Mouse (Mus musculus): ENCODE results near the gene Cd40lg. TPM values are rescaled to one million over a fixed set of nuclear protein-coding genes. Genes with fewer than 3 reads are reported as not detected.

The Cd40lg gene
- not detected in 2 replicates for polyA plus RNA-seq (2015; fragmentation: Nextera tagmentation; extraction: Ambion mirVana)

- Histone ChIP-seq H3K4me3 (ENCODE audit: low read depth, low read length) (no peak within 1 kb of the TSS), H3K4me2 (ENCODE audit: low read depth, low read length) (no peak within 1 kb of the TSS), H3K27ac (ENCODE audit: low read length) (no peak within 1 kb of the TSS), H3K4me1 (ENCODE audit: control insufficient read depth, low read depth, low read length) (no peaks in the 10 kb centered on the region), H3K9ac (ENCODE audit: low read depth, low read length) (no peak within 1 kb of the TSS), H3K27me3 (ENCODE audit: control insufficient read depth, insufficient read depth, low read depth, low read length) (no peaks in the 10 kb centered on the region), H3K36me3 (ENCODE audit: control insufficient read depth, insufficient read depth) (no peaks in the 10 kb centered on the region), H3K9me3 (replicated peaks; ENCODE audit: control insufficient read depth, low read length) (no peaks in the 10 kb centered on the region)
- no peak for ATAC-seq (ENCODE audit: low read depth)
- 70% methylated on average over 9 of the region's 9 CpGs for WGBS (ENCODE audit: insufficient replicate concordance)
These were observed at the start of gene Cd40lg for GRCm38 (mm10) chrX:57211876-57212275. Cd40lg (plus strand) TSS chrX:57212143.

- H3K4me2 ChIP-seq (ENCODE audit: low read depth, low read length), result no peak overlapping the region
- no peaks in the 10 kb centered on the region for H3K27me3 ChIP-seq (ENCODE audit: control insufficient read depth, insufficient read depth, low read depth, low read length)
- H3K9ac ChIP-seq (ENCODE audit: low read depth, low read length), result no peak overlapping the region
- ATAC-seq (ENCODE audit: low read depth), result no peak
- no peaks in the 10 kb centered on the region for H3K36me3 ChIP-seq (ENCODE audit: control insufficient read depth, insufficient read depth)
- H3K4me3 ChIP-seq (ENCODE audit: low read depth, low read length), result no peak overlapping the region
- WGBS (ENCODE audit: insufficient replicate concordance), result 56% methylated on average over 1 of the region's 1 CpGs
- H3K9me3 ChIP-seq (replicated peaks; ENCODE audit: control insufficient read depth, low read length), result no peaks in the 10 kb centered on the region
- no peak overlapping the region for H3K27ac ChIP-seq (ENCODE audit: low read length)
- no peaks in the 10 kb centered on the region for H3K4me1 ChIP-seq (ENCODE audit: control insufficient read depth, low read depth, low read length)
These were observed 45.4 kb upstream of the Cd40lg start for GRCm38 (mm10) chrX:57166549-57166948.

- Histone ChIP-seq H3K36me3 (ENCODE audit: control insufficient read depth, insufficient read depth) (no peaks in the 10 kb centered on the region), H3K4me2 (ENCODE audit: low read depth, low read length) (no peak overlapping the region), H3K27me3 (ENCODE audit: control insufficient read depth, insufficient read depth, low read depth, low read length) (no peaks in the 10 kb centered on the region), H3K4me3 (ENCODE audit: low read depth, low read length) (no peak overlapping the region), H3K9ac (ENCODE audit: low read depth, low read length) (no peak overlapping the region), H3K4me1 (ENCODE audit: control insufficient read depth, low read depth, low read length) (no peaks in the 10 kb centered on the region), H3K27ac (ENCODE audit: low read length) (no peak overlapping the region), H3K9me3 (replicated peaks; ENCODE audit: control insufficient read depth, low read length) (no peaks in the 10 kb centered on the region)
- no peak for ATAC-seq (ENCODE audit: low read depth)
These were observed 40.7 kb upstream of the Cd40lg start for GRCm38 (mm10) chrX:57171269-57171668.

GRCm38 (mm10) chrX:57177225-57177779, 34.6 kb upstream of the Cd40lg start:
- ATAC-seq (ENCODE audit: low read depth), result no peak
- Histone ChIP-seq H3K27me3 (ENCODE audit: control insufficient read depth, insufficient read depth, low read depth, low read length) (no peaks in the 10 kb centered on the region), H3K4me1 (ENCODE audit: control insufficient read depth, low read depth, low read length) (no peaks in the 10 kb centered on the region), H3K4me3 (ENCODE audit: low read depth, low read length) (no peak overlapping the region), H3K4me2 (ENCODE audit: low read depth, low read length) (no peak overlapping the region), H3K36me3 (ENCODE audit: control insufficient read depth, insufficient read depth) (no peaks in the 10 kb centered on the region), H3K9ac (ENCODE audit: low read depth, low read length) (no peak overlapping the region), H3K27ac (ENCODE audit: low read length) (no peak overlapping the region), H3K9me3 (replicated peaks; ENCODE audit: control insufficient read depth, low read length) (no peaks in the 10 kb centered on the region)
- WGBS (ENCODE audit: insufficient replicate concordance), result 74% methylated on average over 13 of the region's 13 CpGs

GRCm38 (mm10) chrX:57182470-57182869, 29.5 kb upstream of the Cd40lg start:
- WGBS (ENCODE audit: insufficient replicate concordance), result 49% methylated on average over 2 of the region's 2 CpGs
- H3K9ac ChIP-seq (ENCODE audit: low read depth, low read length), result no peak overlapping the region
- no peak overlapping the region for H3K4me3 ChIP-seq (ENCODE audit: low read depth, low read length)
- no peaks in the 10 kb centered on the region for H3K27me3 ChIP-seq (ENCODE audit: control insufficient read depth, insufficient read depth, low read depth, low read length)
- H3K4me2 ChIP-seq (ENCODE audit: low read depth, low read length), result no peak overlapping the region
- H3K27ac ChIP-seq (ENCODE audit: low read length), result no peak overlapping the region
- H3K9me3 ChIP-seq (replicated peaks; ENCODE audit: control insufficient read depth, low read length), result no peaks in the 10 kb centered on the region
- H3K36me3 ChIP-seq (ENCODE audit: control insufficient read depth, insufficient read depth), result no peaks in the 10 kb centered on the region
- H3K4me1 ChIP-seq (ENCODE audit: control insufficient read depth, low read depth, low read length), result no peaks in the 10 kb centered on the region
- ATAC-seq (ENCODE audit: low read depth), result no peak

- Histone ChIP-seq H3K4me1 (ENCODE audit: control insufficient read depth, low read depth, low read length) (no peaks in the 10 kb centered on the region), H3K9ac (ENCODE audit: low read depth, low read length) (no peak overlapping the region), H3K36me3 (ENCODE audit: control insufficient read depth, insufficient read depth) (no peaks in the 10 kb centered on the region), H3K27ac (ENCODE audit: low read length) (no peak overlapping the region), H3K4me2 (ENCODE audit: low read depth, low read length) (no peak overlapping the region), H3K9me3 (replicated peaks; ENCODE audit: control insufficient read depth, low read length) (no peaks in the 10 kb centered on the region), H3K4me3 (ENCODE audit: low read depth, low read length) (no peak overlapping the region), H3K27me3 (ENCODE audit: control insufficient read depth, insufficient read depth, low read depth, low read length) (no peaks in the 10 kb centered on the region)
- 68% methylated on average over 3 of the region's 3 CpGs for WGBS (ENCODE audit: insufficient replicate concordance)
- no peak for ATAC-seq (ENCODE audit: low read depth)
These were observed 28.6 kb upstream of the Cd40lg start for GRCm38 (mm10) chrX:57183359-57183758.

GRCm38 (mm10) chrX:57187301-57187700, 24.6 kb upstream of the Cd40lg start:
- Histone ChIP-seq H3K4me2 (ENCODE audit: low read depth, low read length) (no peak overlapping the region), H3K27me3 (ENCODE audit: control insufficient read depth, insufficient read depth, low read depth, low read length) (no peaks in the 10 kb centered on the region)

GRCm38 (mm10) chrX:57189335-57189734, 22.6 kb upstream of the Cd40lg start:
- Histone ChIP-seq H3K27me3 (ENCODE audit: control insufficient read depth, insufficient read depth, low read depth, low read length) (no peaks in the 10 kb centered on the region), H3K36me3 (ENCODE audit: control insufficient read depth, insufficient read depth) (no peaks in the 10 kb centered on the region), H3K4me2 (ENCODE audit: low read depth, low read length) (no peak overlapping the region), H3K4me3 (ENCODE audit: low read depth, low read length) (no peak overlapping the region), H3K27ac (ENCODE audit: low read length) (no peak overlapping the region), H3K9me3 (replicated peaks; ENCODE audit: control insufficient read depth, low read length) (no peaks in the 10 kb centered on the region), H3K4me1 (ENCODE audit: control insufficient read depth, low read depth, low read length) (no peaks in the 10 kb centered on the region), H3K9ac (ENCODE audit: low read depth, low read length) (no peak overlapping the region)
- 58% methylated on average over 5 of the region's 5 CpGs for WGBS (ENCODE audit: insufficient replicate concordance)
- ATAC-seq (ENCODE audit: low read depth), result no peak

More at GRCm38 (mm10) chrX:57187301-57187700, 24.6 kb upstream of the Cd40lg start:
- Histone ChIP-seq H3K4me3 (ENCODE audit: low read depth, low read length) (no peak overlapping the region), H3K4me1 (ENCODE audit: control insufficient read depth, low read depth, low read length) (no peaks in the 10 kb centered on the region), H3K36me3 (ENCODE audit: control insufficient read depth, insufficient read depth) (no peaks in the 10 kb centered on the region), H3K9ac (ENCODE audit: low read depth, low read length) (no peak overlapping the region), H3K9me3 (replicated peaks; ENCODE audit: control insufficient read depth, low read length) (no peaks in the 10 kb centered on the region), H3K27ac (ENCODE audit: low read length) (no peak overlapping the region)
- ATAC-seq (ENCODE audit: low read depth), result no peak
- 29% methylated on average over 8 of the region's 8 CpGs for WGBS (ENCODE audit: insufficient replicate concordance)

- Histone ChIP-seq H3K4me2 (ENCODE audit: low read depth, low read length) (no peak overlapping the region), H3K27me3 (ENCODE audit: control insufficient read depth, insufficient read depth, low read depth, low read length) (no peaks in the 10 kb centered on the region), H3K4me3 (ENCODE audit: low read depth, low read length) (no peak overlapping the region), H3K4me1 (ENCODE audit: control insufficient read depth, low read depth, low read length) (no peaks in the 10 kb centered on the region), H3K9me3 (replicated peaks; ENCODE audit: control insufficient read depth, low read length) (no peaks in the 10 kb centered on the region), H3K9ac (ENCODE audit: low read depth, low read length) (no peak overlapping the region), H3K36me3 (ENCODE audit: control insufficient read depth, insufficient read depth) (no peaks in the 10 kb centered on the region), H3K27ac (ENCODE audit: low read length) (no peak overlapping the region)
- ATAC-seq (ENCODE audit: low read depth), result no peak
- 45% methylated on average over 9 of the region's 9 CpGs for WGBS (ENCODE audit: insufficient replicate concordance)
These were observed 15.6 kb upstream of the Cd40lg start for GRCm38 (mm10) chrX:57196319-57196718.

Measured in liver, embryonic 16.5 days (tissue).